Mouse (Mus musculus) midbrain, embryonic 10.5 days (tissue): Measurements from ENCODE around the gene Cdc42ep5. TPM values are rescaled to one million over a fixed set of nuclear protein-coding genes. Genes with fewer than 3 reads are reported as not detected.
A peak's percentile ranks its signal among the peaks of the same experiment; 100 is the strongest.

ENCODE experiments used
- DNase-seq: peaks from one replicate; pipeline ENCODE4 v3.0.0-alpha.2; 2017; ENCODE audit warnings: low spot score
- H3K27ac ChIP-seq: fragments of 300-500 bp; sonication (generic); replicated peaks from 2 replicates; pipeline ENCODE4 v1.5.1; 2016; ENCODE audit warnings: mild to moderate bottlenecking
- H3K27me3 ChIP-seq: fragments of 300-500 bp; sonication (generic); 2 replicates; pipeline ENCODE4 v1.6.1; 2016; ENCODE audit warnings: low read depth, mild to moderate bottlenecking; ENCODE audit not compliant: poor library complexity, severe bottlenecking
- H3K36me3 ChIP-seq: fragments of 300-500 bp; sonication (generic); 2 replicates; pipeline ENCODE4 v1.6.1; 2016; ENCODE audit warnings: mild to moderate bottlenecking, moderate library complexity
- H3K4me1 ChIP-seq: fragments of 300-500 bp; sonication (generic); 2 replicates; pipeline ENCODE4 v1.6.1; 2016
- H3K4me3 ChIP-seq: fragments of 300-500 bp; sonication (generic); 2 replicates; pipeline ENCODE4 v1.5.1; 2016; ENCODE audit warnings: mild to moderate bottlenecking, moderate library complexity
- H3K9me3 ChIP-seq: fragments of 300-500 bp; sonication (generic); replicated peaks from 2 replicates; pipeline ENCODE4 v1.6.1; 2016; ENCODE audit warnings: mild to moderate bottlenecking
- WGBS: fragments of 180-500 bp; shearing (Covaris S2); methylation state at CpG from one replicate; pipeline ENCODE4 v1.1.7; 2016; 5-methylcytosine and 5-hydroxymethylcytosine counted together
- polyA plus RNA-seq: library from polyadenylated mRNA; unstranded; fragments of >200 nt; fragmentation: Nextera tagmentation; extraction: Ambion mirVana; gene quantifications from 2 replicates; pipeline ENCODE4 v1.2.1, GENCODE M21; 2016

Gene Cdc42ep5
- polyA plus RNA-seq, 1 experiment from 2014 or later: 18.1 TPM

- Histone ChIP-seq H3K27me3 (peaks cover 31% of the 10 kb centered on the region), H3K36me3 (peaks cover under 1% of the 10 kb centered on the region; the same call in 1 of the 2 replicates), H3K4me1 (peaks cover 62% of the 10 kb centered on the region), H3K4me3 (peak overlapping the region; percentile 86), H3K27ac (peak overlapping the region; percentile 94), H3K9me3 (no peaks in the 10 kb centered on the region)
- 17% methylated on average over 18 of the region's 19 CpGs for WGBS
- DNase-seq: no peak
Measured at GRCm38 (mm10) chr7:4119976-4120921, 44.4 kb downstream of the Cdc42ep5 start.

GRCm38 (mm10) chr7:4119344-4119902 is 45.2 kb downstream of the Cdc42ep5 start, which contains the start of gene Ttyh1:
Gene Ttyh1 (plus strand): TSS chr7:4119408.
- Histone ChIP-seq H3K27me3 (peaks cover 31% of the 10 kb centered on the region), H3K4me3 (peak within 1 kb of the TSS; percentile 86), H3K4me1 (peaks cover 54% of the 10 kb centered on the region), H3K36me3 (no peaks in the 10 kb centered on the region), H3K27ac (peak within 1 kb of the TSS; percentile 94), H3K9me3 (no peaks in the 10 kb centered on the region)
- WGBS: 2% methylated on average over 36 of the region's 37 CpGs
- DNase-seq: peak; percentile 68

- Histone ChIP-seq H3K27ac (no peak overlapping the region), H3K9me3 (no peaks in the 10 kb centered on the region), H3K4me3 (no peak overlapping the region), H3K27me3 (peaks cover 31% of the 10 kb centered on the region), H3K36me3 (no peaks in the 10 kb centered on the region), H3K4me1 (peaks cover 32% of the 10 kb centered on the region)
- WGBS: 74% methylated on average over 8 of the region's 8 CpGs
- no peak for DNase-seq
Measured at GRCm38 (mm10) chr7:4117050-4117814, 47.4 kb downstream of the Cdc42ep5 start.

DNA sequence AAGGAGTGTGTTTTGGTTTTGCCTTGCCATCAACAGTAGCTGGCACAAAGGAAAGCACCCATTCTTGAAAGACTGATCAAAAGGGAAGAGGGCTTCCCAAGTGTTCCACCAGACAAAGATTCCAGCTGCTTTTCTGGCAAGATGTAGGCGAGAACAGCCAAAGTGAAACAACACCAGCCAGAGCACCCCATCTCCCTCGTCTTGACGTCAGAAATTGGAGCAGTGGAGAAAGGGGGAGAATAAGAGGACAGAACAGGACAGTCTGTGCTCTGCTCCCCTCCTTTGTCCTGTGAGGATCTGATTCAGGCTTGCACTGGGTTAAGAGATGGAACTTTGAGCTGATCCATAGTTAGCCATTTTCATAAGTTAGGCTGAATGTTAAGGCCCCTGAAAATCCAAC is 52.9 kb downstream of the Cdc42ep5 start:
- Histone ChIP-seq H3K36me3 (no peaks in the 10 kb centered on the region), H3K9me3 (no peaks in the 10 kb centered on the region), H3K27me3 (no peaks in the 10 kb centered on the region), H3K4me1 (no peaks in the 10 kb centered on the region), H3K4me3 (no peak overlapping the region), H3K27ac (no peak overlapping the region)
- DNase-seq: no peak
- 64% methylated on average over 3 of the region's 3 CpGs for WGBS

- Histone ChIP-seq H3K27me3 (no peaks in the 10 kb centered on the region), H3K4me3 (no peak overlapping the region), H3K4me1 (no peaks in the 10 kb centered on the region), H3K27ac (no peak overlapping the region), H3K36me3 (no peaks in the 10 kb centered on the region), H3K9me3 (no peaks in the 10 kb centered on the region)
- WGBS: 21% methylated on average over 4 of the region's 4 CpGs
- no peak for DNase-seq
Measured at GRCm38 (mm10) chr7:4103411-4103810, 61.2 kb downstream of the Cdc42ep5 start.

Other genes starting within 250 kb of the Cdc42ep5 start
- not detected in 2 replicates for gene Lilra6, start 249.4 kb downstream of the Cdc42ep5 start, polyA plus RNA-seq
- 0.47 and 1.3 TPM in 2 replicates for gene Lair1, start 101.7 kb downstream of the Cdc42ep5 start, polyA plus RNA-seq
- gene Ttyh1, start 45.5 kb downstream of the Cdc42ep5 start, polyA plus RNA-seq: 21.9 and 45.3 TPM in 2 replicates
- gene Leng8, start 27.8 kb downstream of the Cdc42ep5 start, polyA plus RNA-seq: 63.1 and 82.0 TPM in 2 replicates
- 1.4 and 1.9 TPM in 2 replicates for gene Leng9, start 14.5 kb downstream of the Cdc42ep5 start, polyA plus RNA-seq
- not detected in 2 replicates for gene Lilra5, start 72.9 kb upstream of the Cdc42ep5 start, polyA plus RNA-seq
- gene Ncr1, start 172.9 kb upstream of the Cdc42ep5 start, polyA plus RNA-seq: not detected in 2 replicates
- 0.21 and 0.25 TPM in 2 replicates for gene Gp6, start 232.9 kb upstream of the Cdc42ep5 start, polyA plus RNA-seq